Mouse (Mus musculus) limb, embryonic 14.5 days (tissue): Measurements from ENCODE around the gene Nf1. TPM values are rescaled to one million over a fixed set of nuclear protein-coding genes. Genes with fewer than 3 reads are reported as not detected.
A peak's percentile ranks its signal among the peaks of the same experiment; 100 is the strongest.

Experiments
- ATAC-seq: fragments of 200-750 bp; cut with Nextera tagmentation; 2 replicates; pipeline ENCODE4 v1.8.0; 2017; ENCODE audit warnings: low read depth, moderate number of reproducible peaks, moderate TSS enrichment; ENCODE audit not compliant: low FRiP score
- DNase-seq: peaks from one replicate; pipeline ENCODE4 v3.0.0-alpha.2; 2015; ENCODE audit warnings: low spot score
- H3K27ac ChIP-seq: fragments of 300-500 bp; sonication (generic); replicated peaks from 2 replicates; pipeline ENCODE4 v1.5.1; 2014; ENCODE audit warnings: low read depth, mild to moderate bottlenecking, low read length, moderate library complexity, mixed read lengths
- H3K27me3 ChIP-seq: fragments of 300-500 bp; sonication (generic); 2 replicates; pipeline ENCODE4 v1.6.1; 2014; ENCODE audit warnings: low read length, mixed read lengths; ENCODE audit not compliant: control insufficient read depth, insufficient read depth
- H3K36me3 ChIP-seq: fragments of 300-500 bp; sonication (generic); 2 replicates; pipeline ENCODE4 v1.6.1; 2014; ENCODE audit warnings: mild to moderate bottlenecking, low read length, moderate library complexity, mixed read lengths; ENCODE audit not compliant: control insufficient read depth, insufficient read depth
- H3K4me1 ChIP-seq: fragments of 300-500 bp; sonication (generic); 2 replicates; pipeline ENCODE4 v1.6.1; 2014; ENCODE audit warnings: antibody characterized with exemption, low read length, mixed read lengths; ENCODE audit not compliant: control insufficient read depth, insufficient read depth
- H3K4me2 ChIP-seq: fragments of 300-500 bp; sonication (generic); replicated peaks from 2 replicates; pipeline ENCODE4 v1.6.1; 2014; ENCODE audit warnings: low read depth, mild to moderate bottlenecking, low read length, moderate library complexity; ENCODE audit not compliant: severe bottlenecking
- H3K4me3 ChIP-seq: fragments of 300-500 bp; sonication (generic); replicated peaks from 2 replicates; pipeline ENCODE4 v1.5.1; 2014; ENCODE audit warnings: low read length
- H3K9ac ChIP-seq: fragments of 300-500 bp; sonication (generic); 2 replicates; pipeline ENCODE4 v1.6.1; 2014; ENCODE audit warnings: mild to moderate bottlenecking, low read depth, low read length, moderate library complexity; ENCODE audit not compliant: severe bottlenecking
- H3K9me3 ChIP-seq: fragments of 300-500 bp; sonication (generic); 2 replicates; pipeline ENCODE4 v1.6.1; 2016; ENCODE audit warnings: low read length; ENCODE audit not compliant: control insufficient read depth
- POLR2A ChIP-seq: fragments of 200-500 bp; IDR thresholded peaks from 2 replicates; pipeline ENCODE4 v1.8.0; 2012; ENCODE audit warnings: inconsistent platforms, mild to moderate bottlenecking, moderate library complexity, borderline replicate concordance; ENCODE audit not compliant: insufficient read depth, insufficient read length; ENCODE audit errors: extremely low read depth
- WGBS: fragments of 180-500 bp; shearing (Covaris S2); extraction: QIAGEN DNeasy Blood & Tissue Kit; methylation state at CpG from one replicate; pipeline ENCODE4 v1.1.7; 2014; 5-methylcytosine and 5-hydroxymethylcytosine counted together
- polyA plus RNA-seq, 2 experiments: library from polyadenylated mRNA; depleted of rRNA in 1 of 2; stranded (reverse) in 1 of 2; unstranded in 1 of 2; fragments of >200 nt; fragmentation: Nextera tagmentation in 1 of 2; extraction: Ambion mirVana in 1 of 2; gene quantifications; 2 replicates each; pipeline versions ENCODE4 v1.2.1 to v1.2.3; 2012 to 2014

Gene Nf1
- polyA plus RNA-seq, 2 experiments: 10.8 to 21.7 TPM

DNA sequence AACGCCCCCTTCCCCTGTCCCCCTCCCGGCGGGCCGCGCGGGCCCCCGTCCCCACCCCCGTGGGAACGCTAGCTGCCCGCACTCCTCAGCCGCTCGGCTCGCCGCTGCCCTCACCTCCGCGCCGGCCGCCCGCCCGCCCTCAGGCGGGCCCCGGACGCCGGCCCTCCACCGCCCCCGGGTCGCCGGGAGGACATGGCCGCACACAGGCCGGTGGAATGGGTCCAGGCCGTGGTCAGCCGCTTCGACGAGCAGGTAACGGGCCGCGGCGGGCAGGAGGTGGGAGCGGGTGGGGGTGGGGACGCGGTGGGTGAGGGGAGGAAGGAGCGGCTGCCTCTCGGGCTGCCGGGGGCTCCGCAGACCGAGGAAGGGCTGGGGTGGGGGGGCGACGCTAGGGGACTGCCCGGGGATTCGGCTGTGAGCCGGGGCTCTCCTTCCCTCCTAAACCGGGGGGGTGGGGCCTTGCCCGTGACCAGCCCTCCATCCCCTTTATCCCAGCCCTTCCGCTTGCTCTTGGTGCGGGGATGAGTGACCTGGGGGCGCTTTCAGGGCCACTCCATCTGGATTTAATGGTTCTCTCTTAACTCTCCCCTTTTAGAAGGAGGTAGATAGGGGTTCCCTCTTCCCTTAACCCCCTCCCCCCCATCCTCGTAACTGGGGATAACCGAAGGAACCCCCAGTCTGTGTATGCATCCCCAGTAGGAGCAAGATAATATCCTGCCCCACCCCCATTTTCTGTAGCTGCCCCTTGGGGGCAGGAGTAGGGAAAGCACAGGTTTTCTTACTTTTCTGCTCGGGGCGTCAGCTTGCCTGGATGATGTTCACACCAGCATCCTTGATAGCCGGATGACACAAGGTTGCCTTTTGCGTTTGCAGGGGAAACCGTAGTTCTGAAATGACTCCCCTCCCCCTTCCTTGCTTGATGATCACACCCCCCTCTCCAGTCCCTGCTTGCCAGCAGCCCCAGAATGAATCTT, 602 bp downstream of the Nf1 start:
- peak overlapping the region; percentile 93 for H3K27ac ChIP-seq
- ATAC-seq (peak; percentile 62), DNase-seq (peak; percentile 37)
- no peaks in the 10 kb centered on the region for H3K27me3 ChIP-seq
- peak overlapping the region; percentile 89 for H3K4me3 ChIP-seq
- H3K36me3 ChIP-seq: peaks cover 17% of the 10 kb centered on the region
- peaks cover 14% of the 10 kb centered on the region for H3K4me1 ChIP-seq
- no peaks in the 10 kb centered on the region for H3K9me3 ChIP-seq
- no peak for TF ChIP-seq POLR2A
- 4% methylated on average over 34 of the region's 63 CpGs for WGBS
- H3K4me2 ChIP-seq: peak overlapping the region; percentile 79
- H3K9ac ChIP-seq: peak overlapping the region; percentile 95

DNA sequence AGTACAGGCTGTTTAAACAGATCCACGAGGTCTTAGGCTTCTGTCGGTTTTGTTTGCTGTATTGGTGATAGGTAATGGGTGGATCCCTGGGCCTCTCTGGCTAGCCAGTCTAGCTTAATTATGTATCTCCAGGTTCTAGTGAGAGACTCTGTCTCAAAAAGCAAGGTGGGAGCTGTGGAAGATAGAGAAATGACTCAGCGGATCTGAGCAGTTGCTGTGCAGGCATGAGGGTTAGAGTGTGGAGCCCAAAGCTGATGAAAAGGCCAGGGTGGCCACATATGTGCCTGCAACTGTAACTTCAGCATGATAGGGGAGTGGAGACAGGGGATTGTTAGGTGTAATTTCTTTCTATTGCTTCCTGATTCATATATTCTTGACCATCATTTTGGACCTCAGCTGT, 17.5 kb downstream of the Nf1 start:
- Histone ChIP-seq H3K27ac (no peak overlapping the region), H3K4me3 (no peak overlapping the region), H3K36me3 (no peaks in the 10 kb centered on the region; the same call in 1 of the 2 replicates), H3K4me1 (no peaks in the 10 kb centered on the region), H3K9ac (no peak overlapping the region), H3K27me3 (no peaks in the 10 kb centered on the region), H3K4me2 (no peak overlapping the region), H3K9me3 (no peaks in the 10 kb centered on the region)
- WGBS: 86% methylated on average over 3 of the region's 3 CpGs
- DNase-seq (no peak), ATAC-seq (no peak)
- TF ChIP-seq POLR2A: no peak

DNA sequence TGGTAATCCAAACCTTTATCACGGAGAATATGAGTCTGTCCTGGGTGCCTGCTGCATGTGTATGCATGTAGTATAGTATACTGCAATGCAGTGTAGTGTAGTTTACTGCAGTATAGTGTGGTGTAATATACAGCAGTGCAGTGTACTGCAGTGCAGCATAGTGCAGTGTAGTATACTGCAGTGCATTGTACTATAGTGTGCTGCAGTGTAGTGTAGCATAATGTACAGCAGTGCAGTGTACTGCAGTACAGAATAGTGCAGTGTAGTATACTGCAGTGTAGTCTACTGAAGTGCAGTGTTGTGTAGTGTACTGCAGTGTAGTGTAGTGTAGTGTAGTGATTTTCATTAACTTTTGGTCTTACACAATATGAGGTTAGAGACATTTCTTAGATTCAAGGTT, 17.9 kb downstream of the Nf1 start:
- no peak overlapping the region for H3K4me2 ChIP-seq
- no peaks in the 10 kb centered on the region for H3K4me1 ChIP-seq
- no peak for TF ChIP-seq POLR2A
- no peak overlapping the region for H3K9ac ChIP-seq
- H3K9me3 ChIP-seq: no peaks in the 10 kb centered on the region
- H3K36me3 ChIP-seq: no peaks in the 10 kb centered on the region; the same call in 1 of the 2 replicates
- H3K4me3 ChIP-seq: no peak overlapping the region
- DNase-seq (no peak), ATAC-seq (no peak)
- 94% methylated on average over 1 of the region's 1 CpGs for WGBS
- H3K27ac ChIP-seq: no peak overlapping the region
- H3K27me3 ChIP-seq: no peaks in the 10 kb centered on the region

- 89% methylated on average over 3 of the region's 3 CpGs for WGBS
- H3K9ac ChIP-seq: no peak overlapping the region
- H3K27ac ChIP-seq: no peak overlapping the region
- no peak for DNase-seq
- H3K4me2 ChIP-seq: no peak overlapping the region
- TF ChIP-seq POLR2A: no peak
- H3K9me3 ChIP-seq: peaks cover 6% of the 10 kb centered on the region; the same call in 1 of the 2 replicates
- no peaks in the 10 kb centered on the region for H3K27me3 ChIP-seq
- peaks cover 13% of the 10 kb centered on the region for H3K4me1 ChIP-seq
- no peaks in the 10 kb centered on the region for H3K36me3 ChIP-seq
- ATAC-seq: no peak
- H3K4me3 ChIP-seq: no peak overlapping the region
These were observed 25.5 kb downstream of the Nf1 start for GRCm38 (mm10) chr11:79364956-79365355.

DNA sequence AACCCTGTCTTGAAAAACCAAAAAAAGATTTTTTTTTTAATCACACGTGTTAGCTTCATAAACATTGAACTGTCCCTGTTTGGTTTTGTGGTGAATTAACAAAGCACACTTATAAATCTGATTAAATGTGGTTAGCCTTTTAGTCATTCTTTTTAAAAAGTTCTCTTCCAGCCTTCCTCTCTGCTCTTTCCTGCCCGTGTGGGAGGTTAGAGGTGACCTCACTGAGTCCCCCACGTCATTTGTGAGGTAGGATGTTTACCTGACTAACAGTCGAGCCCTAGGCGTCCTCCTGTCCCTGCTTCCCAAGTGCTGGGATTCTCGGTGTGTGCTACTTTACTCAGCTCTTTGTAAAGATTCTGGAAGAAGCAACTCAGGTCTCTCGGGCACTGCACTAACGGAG, 26.8 kb downstream of the Nf1 start:
- H3K4me2 ChIP-seq: no peak overlapping the region
- H3K9ac ChIP-seq: no peak overlapping the region
- H3K9me3 ChIP-seq: peaks cover 6% of the 10 kb centered on the region; the same call in 1 of the 2 replicates
- no peak overlapping the region for H3K4me3 ChIP-seq
- 47% methylated on average over 8 of the region's 8 CpGs for WGBS
- H3K36me3 ChIP-seq: no peaks in the 10 kb centered on the region
- peaks cover 17% of the 10 kb centered on the region for H3K4me1 ChIP-seq
- no peaks in the 10 kb centered on the region for H3K27me3 ChIP-seq
- no peak for TF ChIP-seq POLR2A
- DNase-seq (no peak), ATAC-seq (no peak)
- no peak overlapping the region for H3K27ac ChIP-seq
